Mouse (Mus musculus): Measurements from ENCODE around the gene Nr6a1.

The Nr6a1 gene

DNA sequence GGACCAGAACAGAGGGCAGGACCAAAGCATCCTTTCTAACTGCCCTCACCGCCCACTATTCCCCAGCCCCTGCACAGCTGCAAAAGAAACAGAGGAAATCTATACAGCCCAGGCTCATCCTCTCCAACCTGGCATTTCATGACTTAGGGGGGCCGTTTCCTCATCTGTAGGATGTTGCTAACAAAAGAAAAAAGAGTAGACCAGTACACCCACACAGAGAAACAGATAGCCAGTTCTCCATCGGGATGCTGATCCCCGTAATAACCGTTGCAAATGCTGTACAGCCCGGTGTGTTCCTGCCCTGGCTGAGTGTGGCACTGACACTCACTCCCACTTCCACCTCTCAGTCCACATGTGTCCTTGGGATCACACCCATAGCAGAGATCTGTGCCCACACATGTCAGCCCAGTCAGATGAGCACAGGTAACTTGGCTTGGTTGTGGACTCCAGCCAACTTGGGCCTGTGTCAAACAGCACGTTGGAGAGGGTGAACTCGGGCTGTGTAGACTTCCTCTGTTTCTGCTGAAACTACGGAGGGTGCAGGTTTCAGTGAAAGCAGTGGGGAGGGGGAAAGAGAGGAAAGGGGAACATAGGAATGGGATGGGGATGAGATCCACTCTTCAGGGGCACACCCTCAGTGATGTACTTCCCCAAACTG, 9.4 kb upstream of the Nr6a1 start:
- DNase-seq: no peak

GRCm38 (mm10) chr2:38934936-38935335, 7.4 kb upstream of the Nr6a1 start:
- DNase-seq: no peak

- DNase-seq: no peak
These were observed 6.4 kb upstream of the Nr6a1 start for GRCm38 (mm10) chr2:38933931-38934330.

- peak; percentile 65 for DNase-seq
These were observed 4.6 kb upstream of the Nr6a1 start, which contains the start of gene Olfml2a for GRCm38 (mm10) chr2:38931851-38932667. TSS of gene Olfml2a (plus strand) at chr2:38931978.

DNA sequence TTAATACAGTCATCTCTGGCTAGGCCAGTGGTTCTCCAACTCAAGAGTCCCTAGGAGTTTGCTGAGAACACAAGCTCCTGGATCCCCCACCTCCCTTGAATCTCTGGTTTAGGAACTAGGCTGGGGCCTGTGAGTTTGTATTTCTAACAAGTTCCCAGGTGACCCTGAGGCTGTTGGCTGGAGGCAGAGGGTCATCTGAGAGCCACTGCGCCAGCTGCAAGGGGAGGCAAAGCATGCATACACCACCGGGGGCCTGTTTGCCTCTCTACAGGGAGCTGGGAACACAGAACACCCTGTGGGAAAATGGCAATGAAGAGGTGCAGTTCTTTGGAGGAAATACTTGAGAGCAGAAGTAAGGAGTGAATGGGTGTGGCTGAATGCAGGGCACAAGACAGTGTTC, 2.8 kb upstream of the Nr6a1 start:
- DNase-seq: no peak

GRCm38 (mm10) chr2:38926145-38926891, 1.2 kb downstream of the Nr6a1 start:
- peak; percentile 95 for DNase-seq

GRCm38 (mm10) chr2:38925171-38926080, 2.1 kb downstream of the Nr6a1 start:
- DNase-seq: peak; percentile 45

DNA sequence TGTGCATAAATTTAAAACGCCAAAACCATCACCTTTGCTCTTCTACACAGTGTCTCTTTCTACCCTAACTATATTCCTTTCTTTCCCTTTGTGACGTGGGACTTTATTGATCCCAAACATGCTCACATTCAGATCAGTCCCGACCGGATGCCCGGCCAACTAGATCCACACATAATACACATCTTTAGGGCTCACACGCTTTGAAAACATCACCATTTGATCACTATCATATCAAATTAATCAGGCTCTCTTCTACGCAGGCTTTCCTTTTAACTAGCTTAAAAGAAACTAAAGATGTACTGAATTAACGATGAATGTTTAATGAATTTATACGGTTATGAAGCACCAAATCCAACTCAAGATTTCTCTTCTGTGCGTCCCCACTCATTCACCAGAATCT, 2.9 kb downstream of the Nr6a1 start:
- DNase-seq: no peak

DNA sequence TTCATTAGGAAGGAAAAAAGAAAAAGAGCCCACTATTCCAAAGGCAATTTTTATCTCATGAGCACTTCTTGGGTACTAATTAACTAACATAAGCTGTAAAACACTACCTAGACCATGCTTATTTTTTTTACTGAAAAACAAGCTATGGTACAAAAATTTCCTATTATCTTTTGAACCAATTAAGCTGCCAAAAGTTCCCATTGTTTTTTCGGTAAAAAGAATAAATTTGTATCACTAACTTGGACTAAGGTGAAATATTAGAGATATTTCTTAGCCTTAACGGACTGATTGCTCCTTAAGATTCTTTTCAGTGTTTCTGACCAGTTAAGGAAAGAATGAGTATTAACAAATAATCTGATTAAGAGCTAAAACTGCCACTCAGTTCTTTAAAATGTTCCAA, 3.6 kb downstream of the Nr6a1 start:
- no peak for DNase-seq

- DNase-seq: no peak
These were observed 4.0 kb downstream of the Nr6a1 start for GRCm38 (mm10) chr2:38923471-38923870.

DNA sequence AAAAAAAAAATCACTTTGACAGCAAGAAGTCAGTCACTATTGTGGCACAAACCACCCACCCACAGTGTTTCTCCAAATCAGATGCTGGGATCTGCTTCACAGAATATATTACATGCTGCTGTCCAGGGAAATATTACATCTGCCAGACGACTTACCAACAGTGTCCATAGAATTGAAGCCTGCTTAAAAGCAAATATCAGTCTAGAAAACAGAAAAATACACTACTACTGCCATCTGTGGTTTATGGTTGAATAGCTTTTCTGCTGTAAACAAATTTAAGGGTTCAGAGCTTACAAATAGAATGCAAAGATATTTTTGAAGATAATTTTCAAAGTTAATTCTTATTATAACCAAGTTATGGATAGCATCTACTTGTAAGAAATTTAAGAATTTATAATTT, 6.1 kb downstream of the Nr6a1 start:
- DNase-seq: no peak

GRCm38 (mm10) chr2:38916947-38917691, 10.4 kb downstream of the Nr6a1 start:
- DNase-seq: no peak

DNA sequence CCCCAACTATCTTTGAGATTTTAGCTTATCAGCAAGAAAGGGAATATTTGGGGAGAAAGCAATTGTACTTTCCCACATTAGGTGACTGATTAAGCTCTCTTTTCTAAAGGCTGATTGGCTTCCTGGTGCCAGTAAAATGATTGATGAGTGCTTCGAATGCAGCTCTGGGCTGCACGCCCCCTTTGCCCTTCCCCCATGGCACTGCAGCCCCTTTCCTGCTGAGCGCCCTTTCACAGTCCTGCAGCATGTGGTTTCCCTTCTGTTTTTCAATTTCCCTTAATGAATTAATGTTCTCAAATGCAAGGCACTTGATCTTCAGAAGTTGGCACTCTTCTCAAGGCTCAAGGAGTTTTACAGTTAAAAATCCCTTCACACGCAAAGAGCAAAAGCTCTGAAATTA, 12.5 kb downstream of the Nr6a1 start:
- no peak for DNase-seq

DNA sequence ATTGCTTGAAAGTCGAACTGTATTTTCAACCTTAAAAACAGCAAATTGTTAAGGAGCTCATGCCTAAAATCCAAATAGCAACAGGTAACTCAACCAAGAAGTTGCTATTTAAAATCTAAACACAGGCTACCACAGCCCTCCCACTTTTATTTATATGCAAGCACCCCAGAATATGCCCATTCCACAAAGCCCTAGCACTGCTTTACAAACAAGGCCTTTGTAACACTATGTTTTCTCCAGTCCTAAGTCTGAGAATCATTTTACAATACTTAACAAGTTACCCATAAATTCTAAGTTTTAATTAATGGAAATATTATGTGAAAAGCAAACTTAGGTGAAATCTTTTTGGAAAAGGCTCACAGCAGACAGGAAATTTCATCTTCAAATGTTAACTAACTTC, 13.0 kb downstream of the Nr6a1 start:
- no peak for DNase-seq

DNA sequence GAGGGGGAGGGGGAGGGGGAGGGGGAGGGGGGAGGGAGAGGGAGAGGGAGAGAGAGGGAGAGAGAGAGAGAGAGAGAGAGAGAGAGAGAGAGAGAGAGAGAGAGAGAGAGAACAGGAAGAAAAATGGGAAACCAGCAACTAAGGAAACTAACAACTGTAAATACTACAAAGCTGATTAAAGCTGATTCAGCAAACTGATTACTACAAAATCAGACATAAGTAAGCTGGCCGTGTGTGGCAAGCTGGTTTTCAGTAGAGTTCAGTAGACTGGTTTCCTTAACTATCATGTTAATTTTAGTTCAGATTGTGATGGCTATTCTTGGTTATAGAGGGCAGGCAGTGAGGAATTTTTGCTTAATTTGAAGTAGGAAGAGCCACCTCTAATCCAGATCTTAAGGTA, 18.9 kb downstream of the Nr6a1 start:
- DNase-seq: no peak

DNA sequence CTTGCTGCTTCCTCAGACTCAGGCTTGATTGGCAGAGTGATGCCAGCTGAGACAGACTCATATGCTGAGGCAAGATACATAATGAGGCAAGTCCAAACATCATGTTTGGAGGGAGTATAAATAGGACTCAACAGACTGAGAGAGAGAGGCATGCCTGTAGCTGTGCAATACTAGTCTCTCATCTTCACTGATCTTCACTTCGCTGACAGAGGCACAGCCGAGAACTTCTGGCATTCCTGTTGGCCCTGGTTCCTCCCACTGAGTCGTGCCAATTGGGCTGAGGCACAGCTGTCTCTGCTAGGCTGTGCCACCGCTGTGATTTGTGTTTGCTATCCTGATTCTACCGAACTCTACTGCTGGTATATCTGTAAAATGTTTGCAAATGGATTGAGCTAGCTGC, 21.4 kb downstream of the Nr6a1 start:
- DNase-seq: no peak

GRCm38 (mm10) chr2:38904290-38904689, 23.2 kb downstream of the Nr6a1 start:
- DNase-seq: no peak

GRCm38 (mm10) chr2:38902866-38903265, 24.6 kb downstream of the Nr6a1 start:
- no peak for DNase-seq

- no peak for DNase-seq
These were observed 46.4 kb downstream of the Nr6a1 start for GRCm38 (mm10) chr2:38880907-38881672.

GRCm38 (mm10) chr2:38874544-38875108, 52.9 kb downstream of the Nr6a1 start:
- no peak for DNase-seq

DNA sequence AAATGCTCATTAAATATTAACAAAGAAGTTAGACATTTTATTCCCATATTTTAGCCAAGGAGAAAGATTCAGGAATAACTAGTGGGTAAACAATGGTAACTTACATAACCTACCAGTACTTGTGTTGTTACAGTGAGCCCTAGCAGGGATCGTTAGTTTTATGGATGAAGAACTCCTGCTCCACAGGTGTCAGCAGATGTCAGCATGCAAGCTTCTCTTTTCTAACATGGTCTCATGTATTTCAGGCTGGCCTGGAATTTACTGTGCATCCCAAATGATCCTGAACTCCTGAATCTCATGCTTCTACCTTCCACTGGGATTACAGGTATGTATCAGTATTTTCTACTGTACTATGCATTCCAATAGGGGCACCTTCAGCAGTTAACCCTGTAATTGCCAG, 54.8 kb downstream of the Nr6a1 start:
- no peak for DNase-seq

Measured in kidney, adult 11 months (tissue).